Mouse (Mus musculus) ovary, postnatal 10 days (tissue): ENCODE results near the gene Tbck.

ENCODE experiments used
- DNase-seq: peaks from one replicate; pipeline ENCODE4 v3.0.0; 2022; ENCODE audit warnings: low spot score

The Tbck gene

GRCm38 (mm10) chr3:132871318-132871904 lies 187.5 kb downstream of the Tbck start:
- no peak for DNase-seq

- DNase-seq: no peak
These were observed 189.3 kb downstream of the Tbck start for GRCm38 (mm10) chr3:132873251-132873650.

- DNase-seq: no peak
These were observed 192.2 kb downstream of the Tbck start for GRCm38 (mm10) chr3:132876011-132876708.

GRCm38 (mm10) chr3:132876933-132877676 lies 193.2 kb downstream of the Tbck start:
- no peak for DNase-seq

GRCm38 (mm10) chr3:132880361-132880760 lies 196.4 kb downstream of the Tbck start:
- DNase-seq: no peak

GRCm38 (mm10) chr3:132880826-132881225 lies 196.9 kb downstream of the Tbck start:
- no peak for DNase-seq

GRCm38 (mm10) chr3:132883256-132883655 lies 199.3 kb downstream of the Tbck start:
- no peak for DNase-seq

GRCm38 (mm10) chr3:132884459-132884858 lies 200.5 kb downstream of the Tbck start:
- DNase-seq: no peak

- DNase-seq: no peak
These were observed 202.6 kb downstream of the Tbck start for GRCm38 (mm10) chr3:132886419-132887050.

GRCm38 (mm10) chr3:132887074-132887848 lies 203.3 kb downstream of the Tbck start:
- no peak for DNase-seq
